Mouse (Mus musculus) bone marrow, adult 2 months (tissue): Measurements from ENCODE around the gene Dnajc16.

Source experiments
- CTCF ChIP-seq: fragments of 200-500 bp; IDR thresholded peaks from 2 replicates; pipeline ENCODE4 v1.5.1; 2011; ENCODE audit warnings: low read length, control low read depth; ENCODE audit not compliant: control insufficient read depth, insufficient read depth
- POLR2A ChIP-seq: fragments of 200-500 bp; IDR thresholded peaks from 2 replicates; pipeline ENCODE4 v1.6.1; 2011; ENCODE audit warnings: low read depth, mild to moderate bottlenecking, control low read depth, low read length, borderline replicate concordance; ENCODE audit not compliant: control insufficient read depth

GRCm38 (mm10) chr4:141766316-141766667 is 24.4 kb downstream of the Dnajc16 start:
- TF ChIP-seq POLR2A (no peak), CTCF (no peak)
